In the genomic region with DNA sequence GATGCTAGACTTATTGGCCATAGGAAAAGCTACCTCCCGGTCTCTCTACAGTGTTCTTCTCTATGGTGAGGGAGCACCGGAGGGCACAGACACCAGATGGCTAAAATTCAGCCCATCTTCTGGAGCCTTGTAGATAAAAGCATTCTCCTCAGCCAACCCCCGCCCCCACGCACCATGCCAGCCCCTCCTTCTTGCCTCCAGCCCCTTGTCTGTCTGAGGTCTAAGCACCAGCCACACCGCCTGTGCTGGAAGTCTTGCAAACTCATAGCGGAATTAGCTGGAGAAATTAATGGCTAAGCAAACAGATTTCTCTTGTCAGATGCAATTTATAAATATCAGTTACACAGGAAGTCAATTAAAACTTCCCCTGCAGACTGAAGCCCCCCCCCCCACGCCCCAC, we compare ENCODE assay signal across 12 mouse cellular contexts. TPM values are rescaled to one million over a fixed set of nuclear protein-coding genes. Genes with fewer than 3 reads are reported as not detected.
DNase-seq lines count a peak whose midpoint lies in the region; ATAC-seq and TF ChIP-seq lines count a peak whose summit lies in the region.
"Had no signal": no experiment of that assay in that cellular context is flagged by ENCODE, and none has a peak within 500 bp of the region (broad histone marks: within the 10 kb centered on the region; RNA-seq: fewer than 3 reads in every experiment).

No protein-coding gene starts in this region.

- H3K9me3 ChIP-seq in hindbrain, embryonic 10.5 days = no peaks in the 10 kb centered on the region
- H3K9me3 ChIP-seq in hindbrain, embryonic 12.5 days (replicated peaks) = no peaks in the 10 kb centered on the region
- no peaks in the 10 kb centered on the region for H3K9me3 ChIP-seq in E14TG2a.4 (ENCODE audit: low read length)
- no peaks in the 10 kb centered on the region for H3K9me3 ChIP-seq in hindbrain, embryonic 16.5 days (ENCODE audit: control insufficient read depth, low read length)
- H3K9me3 ChIP-seq: liver, embryonic 13.5 days had no signal

- no peaks in the 10 kb centered on the region for H3K36me3 ChIP-seq in hindbrain, embryonic 10.5 days
- H3K36me3 ChIP-seq in hindbrain, embryonic 12.5 days = no peaks in the 10 kb centered on the region
- no peaks in the 10 kb centered on the region for H3K36me3 ChIP-seq in E14TG2a.4 (ENCODE audit: insufficient read depth, low read length)
- H3K36me3 ChIP-seq in hindbrain, embryonic 16.5 days (ENCODE audit: control insufficient read depth, insufficient read depth, low read length) = no peaks in the 10 kb centered on the region
- H3K36me3 ChIP-seq: liver, embryonic 13.5 days had no signal

- no peak for DNase-seq in hindbrain, embryonic 10.5 days (ENCODE audit: low spot score)
- DNase-seq in ES-CJ7 (ENCODE audit: low read depth, low spot score) = peak; percentile 47
- DNase-seq in lung, postnatal 10 days = no peak
- no peak for DNase-seq in right cerebral cortex, postnatal 4 days
- no peak for DNase-seq in adrenal gland, adult 18-20 months (ENCODE audit: low spot score in 2 of 2)
- DNase-seq: kidney, postnatal 25 days; liver, embryonic 13.5 days; thymus, postnatal 36 days had no signal

- no peak; the same call in 1 of the 2 replicates for ATAC-seq in hindbrain, embryonic 12.5 days (ENCODE audit: low FRiP score)
- peak; percentile 58 for ATAC-seq in hindbrain, embryonic 16.5 days

- peaks cover 3% of the 10 kb centered on the region; the same call in 1 of the 2 replicates for H3K27me3 ChIP-seq in hindbrain, embryonic 10.5 days (ENCODE audit: insufficient read depth, poor library complexity, severe bottlenecking)
- H3K27me3 ChIP-seq in hindbrain, embryonic 12.5 days = no peaks in the 10 kb centered on the region
- no peaks in the 10 kb centered on the region for H3K27me3 ChIP-seq in E14TG2a.4 (ENCODE audit: insufficient read depth, low read length)
- H3K27me3 ChIP-seq in hindbrain, embryonic 16.5 days (replicated peaks; ENCODE audit: control insufficient read depth, insufficient read depth, low read length) = no peaks in the 10 kb centered on the region
- H3K27me3 ChIP-seq: liver, embryonic 13.5 days had no signal

- H3K4me2 ChIP-seq in hindbrain, embryonic 12.5 days (replicated peaks) = no peak overlapping the region
- no peak overlapping the region for H3K4me2 ChIP-seq in hindbrain, embryonic 16.5 days (ENCODE audit: low read length)
- H3K4me2 ChIP-seq: liver, embryonic 13.5 days had no signal

- WGBS in hindbrain, embryonic 10.5 days = 63% methylated on average over 7 of the region's 7 CpGs
- WGBS in hindbrain, embryonic 12.5 days = 49% methylated on average over 7 of the region's 7 CpGs
- 47% methylated on average over 7 of the region's 7 CpGs for WGBS in hindbrain, embryonic 16.5 days

- no peak overlapping the region for H3K9ac ChIP-seq in hindbrain, embryonic 12.5 days
- H3K9ac ChIP-seq in hindbrain, embryonic 16.5 days (ENCODE audit: low read depth, low read length) = no peak overlapping the region
- H3K9ac ChIP-seq: liver, embryonic 13.5 days had no signal

- TF ChIP-seq CTCF in E14TG2a.4 (conservative IDR thresholded peaks at IDR 0.05; ENCODE audit: low read length) = no peak

- no peak overlapping the region for H3K4me3 ChIP-seq in hindbrain, embryonic 10.5 days
- no peak overlapping the region for H3K4me3 ChIP-seq in hindbrain, embryonic 12.5 days
- H3K4me3 ChIP-seq in E14TG2a.4 (replicated peaks; ENCODE audit: low read length) = peak overlapping the region; percentile 17
- no peak overlapping the region for H3K4me3 ChIP-seq in hindbrain, embryonic 16.5 days (ENCODE audit: low read length)
- H3K4me3 ChIP-seq: liver, embryonic 13.5 days; myocyte had no signal

- H3K27ac ChIP-seq in hindbrain, embryonic 10.5 days = peak overlapping the region; percentile 45
- no peak overlapping the region for H3K27ac ChIP-seq in hindbrain, embryonic 12.5 days
- H3K27ac ChIP-seq in hindbrain, embryonic 16.5 days (ENCODE audit: low read depth, low read length) = no peak overlapping the region; the same call in 1 of the 2 replicates
- H3K27ac ChIP-seq: liver, embryonic 13.5 days had no signal

- peaks cover 12% of the 10 kb centered on the region for H3K4me1 ChIP-seq in hindbrain, embryonic 10.5 days (replicated peaks)
- H3K4me1 ChIP-seq in hindbrain, embryonic 12.5 days = peaks cover 5% of the 10 kb centered on the region; the same call in 1 of the 2 replicates
- peaks cover 61% of the 10 kb centered on the region for H3K4me1 ChIP-seq in E14TG2a.4 (replicated peaks; ENCODE audit: low read depth, low read length)
- peaks cover 5% of the 10 kb centered on the region; the same call in 1 of the 2 replicates for H3K4me1 ChIP-seq in hindbrain, embryonic 16.5 days (ENCODE audit: control insufficient read depth, insufficient read depth, low read depth, low read length)
- H3K4me1 ChIP-seq: liver, embryonic 13.5 days had no signal

RNA-seq across cellular contexts. Expression of gene Glrx5, which starts 43.0 kb away (rescaled TPM):
- 230 and 235 TPM in 2 replicates for polyA plus RNA-seq in hindbrain, embryonic 10.5 days (2016; fragmentation: Nextera tagmentation; extraction: Ambion mirVana)
- polyA plus RNA-seq in hindbrain, embryonic 12.5 days (2016; fragmentation: Nextera tagmentation; extraction: Ambion mirVana) = 149 and 157 TPM in 2 replicates
- polyA plus RNA-seq in hindbrain, embryonic 16.5 days (2015; fragmentation: Nextera tagmentation; extraction: Ambion mirVana) = 168 and 179 TPM in 2 replicates
- 100 to 1,000 TPM; 115 to 227 TPM for total RNA-seq in adrenal gland, adult 18-20 months (2021)
